Mouse (Mus musculus): Measurements from ENCODE around the gene Ubiad1. TPM values are rescaled to one million over a fixed set of nuclear protein-coding genes. Genes with fewer than 3 reads are reported as not detected.
A peak's percentile ranks its signal among the peaks of the same experiment; 100 is the strongest.

Ubiad1 gene
- polyA plus RNA-seq, 1 experiment from 2014 or later: 14.6 TPM

DNA sequence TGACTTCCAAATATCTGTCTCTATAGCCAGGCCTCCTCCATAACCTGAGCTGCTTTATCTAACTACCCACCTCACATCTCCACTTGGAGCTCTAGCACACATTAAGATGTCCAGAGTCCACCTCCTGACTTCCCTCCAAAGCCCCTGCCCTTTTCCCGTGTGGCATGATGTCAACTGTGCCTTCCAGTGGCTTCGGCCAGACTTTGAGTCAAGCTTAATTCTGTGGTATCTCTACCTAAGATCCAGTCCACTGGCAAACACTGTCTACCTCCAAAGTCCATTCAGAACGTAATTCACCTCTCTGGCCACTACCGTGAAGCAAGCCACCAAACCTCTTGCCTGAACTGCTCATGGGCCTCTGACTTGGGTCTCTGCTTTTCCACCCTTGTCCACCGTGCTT is 2.6 kb downstream of the Ubiad1 start:
- ATAC-seq (ENCODE audit: low FRiP score): no peak
- no peak overlapping the region for H3K9ac ChIP-seq (ENCODE audit: low read depth, low read length)
- no peaks in the 10 kb centered on the region for H3K4me1 ChIP-seq (replicated peaks; ENCODE audit: control insufficient read depth, insufficient read depth, low read length)
- no peak overlapping the region for H3K4me2 ChIP-seq (replicated peaks; ENCODE audit: low read depth, low read length)
- 94% methylated on average over 5 of the region's 5 CpGs for WGBS
- no peak for DNase-seq (ENCODE audit: low spot score)
- H3K4me3 ChIP-seq (ENCODE audit: low read depth, low read length): no peak overlapping the region
- H3K27ac ChIP-seq (ENCODE audit: low read depth, low read length): no peak overlapping the region
- no peaks in the 10 kb centered on the region for H3K36me3 ChIP-seq (ENCODE audit: control insufficient read depth, insufficient read depth, low read length)
- H3K27me3 ChIP-seq (ENCODE audit: control insufficient read depth, insufficient read depth, low read length): no peaks in the 10 kb centered on the region
- H3K9me3 ChIP-seq (ENCODE audit: control insufficient read depth, low read length): no peaks in the 10 kb centered on the region

DNA sequence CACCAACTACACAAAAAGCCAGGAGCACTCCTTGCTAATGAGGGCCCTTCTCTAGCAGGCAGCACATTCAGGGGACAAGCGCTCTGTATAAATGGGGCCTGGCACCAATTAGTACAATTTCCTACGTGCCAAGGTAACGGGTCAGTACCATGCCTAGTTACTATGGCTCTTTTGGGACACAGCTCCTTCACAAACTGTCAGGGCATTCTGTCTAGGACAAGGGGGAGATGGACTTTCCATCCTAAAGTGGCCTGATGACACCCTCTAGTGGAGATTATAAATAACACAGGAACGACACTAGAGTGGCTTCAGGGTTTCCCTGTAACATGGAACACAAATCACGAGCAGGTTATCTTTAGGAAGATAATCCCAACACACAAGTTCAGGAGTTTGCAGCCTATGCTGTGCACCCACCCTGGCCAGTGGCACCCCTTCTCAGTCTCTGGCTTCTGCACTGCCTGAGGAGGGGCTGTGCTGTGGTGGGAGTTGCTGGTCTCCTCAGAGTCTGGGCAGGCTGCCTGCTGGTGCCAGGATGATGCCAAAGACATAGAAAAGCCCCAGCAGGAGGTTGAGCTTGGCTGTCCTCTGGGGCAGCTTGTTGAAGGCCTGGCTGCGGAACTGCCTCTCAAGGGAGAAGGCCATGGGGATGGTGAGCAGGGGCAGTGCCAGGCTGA is 8.8 kb downstream of the Ubiad1 start:
- DNase-seq (ENCODE audit: low spot score): peak; percentile 52

DNA sequence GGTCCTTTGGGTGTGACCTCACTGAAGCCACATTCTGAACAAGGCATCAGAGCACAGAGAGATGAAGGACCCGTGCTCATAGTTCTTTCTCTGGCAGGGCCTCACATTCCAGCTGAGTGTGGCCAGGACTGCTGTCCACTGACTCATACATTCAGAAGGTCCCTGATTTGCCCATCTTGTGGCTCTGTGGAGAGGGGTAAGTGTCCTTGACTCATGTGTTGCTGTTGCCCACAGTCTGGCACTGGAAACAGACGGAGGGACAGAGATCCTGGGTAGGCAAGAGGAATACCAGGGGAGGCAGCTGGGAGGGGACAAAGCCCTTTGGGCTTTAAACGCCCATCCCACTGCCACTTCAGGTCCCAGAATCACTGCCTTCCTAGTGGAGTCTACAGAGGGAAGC is 9.5 kb downstream of the Ubiad1 start:
- WGBS: 87% methylated on average over 3 of the region's 3 CpGs
- Histone ChIP-seq H3K4me3 (ENCODE audit: low read depth, low read length) (no peak overlapping the region), H3K4me2 (replicated peaks; ENCODE audit: low read depth, low read length) (no peak overlapping the region), H3K27me3 (ENCODE audit: control insufficient read depth, insufficient read depth, low read length) (no peaks in the 10 kb centered on the region), H3K4me1 (replicated peaks; ENCODE audit: control insufficient read depth, insufficient read depth, low read length) (no peaks in the 10 kb centered on the region), H3K27ac (ENCODE audit: low read depth, low read length) (no peak overlapping the region), H3K9me3 (ENCODE audit: control insufficient read depth, low read length) (no peaks in the 10 kb centered on the region), H3K36me3 (ENCODE audit: control insufficient read depth, insufficient read depth, low read length) (no peaks in the 10 kb centered on the region), H3K9ac (ENCODE audit: low read depth, low read length) (no peak overlapping the region)
- no peak for ATAC-seq (ENCODE audit: low FRiP score)
- no peak for DNase-seq (ENCODE audit: low spot score)

More for the DNA sequence above, 8.8 kb downstream of the Ubiad1 start:
- Histone ChIP-seq H3K36me3 (ENCODE audit: control insufficient read depth, insufficient read depth, low read length) (no peaks in the 10 kb centered on the region), H3K9me3 (ENCODE audit: control insufficient read depth, low read length) (no peaks in the 10 kb centered on the region), H3K4me3 (ENCODE audit: low read depth, low read length) (no peak overlapping the region), H3K27me3 (ENCODE audit: control insufficient read depth, insufficient read depth, low read length) (no peaks in the 10 kb centered on the region), H3K27ac (ENCODE audit: low read depth, low read length) (no peak overlapping the region), H3K4me2 (replicated peaks; ENCODE audit: low read depth, low read length) (no peak overlapping the region), H3K9ac (ENCODE audit: low read depth, low read length) (no peak overlapping the region), H3K4me1 (replicated peaks; ENCODE audit: control insufficient read depth, insufficient read depth, low read length) (no peaks in the 10 kb centered on the region)
- WGBS: 72% methylated on average over 6 of the region's 6 CpGs
- peak; percentile 41; the same call in 1 of the 2 replicates for ATAC-seq (ENCODE audit: low FRiP score)

- no peak overlapping the region for H3K9ac ChIP-seq (ENCODE audit: low read depth, low read length)
- no peaks in the 10 kb centered on the region for H3K9me3 ChIP-seq (ENCODE audit: control insufficient read depth, low read length)
- no peak overlapping the region for H3K4me3 ChIP-seq (ENCODE audit: low read depth, low read length)
- no peaks in the 10 kb centered on the region for H3K4me1 ChIP-seq (replicated peaks; ENCODE audit: control insufficient read depth, insufficient read depth, low read length)
- H3K36me3 ChIP-seq (ENCODE audit: control insufficient read depth, insufficient read depth, low read length): no peaks in the 10 kb centered on the region
- H3K27me3 ChIP-seq (ENCODE audit: control insufficient read depth, insufficient read depth, low read length): no peaks in the 10 kb centered on the region
- no peak overlapping the region for H3K4me2 ChIP-seq (replicated peaks; ENCODE audit: low read depth, low read length)
- WGBS: 91% methylated on average over 4 of the region's 4 CpGs
- ATAC-seq (ENCODE audit: low FRiP score): no peak
- DNase-seq (ENCODE audit: low spot score): no peak
- H3K27ac ChIP-seq (ENCODE audit: low read depth, low read length): no peak overlapping the region
Observed at GRCm38 (mm10) chr4:148434554-148434953, 10.0 kb downstream of the Ubiad1 start.

DNA sequence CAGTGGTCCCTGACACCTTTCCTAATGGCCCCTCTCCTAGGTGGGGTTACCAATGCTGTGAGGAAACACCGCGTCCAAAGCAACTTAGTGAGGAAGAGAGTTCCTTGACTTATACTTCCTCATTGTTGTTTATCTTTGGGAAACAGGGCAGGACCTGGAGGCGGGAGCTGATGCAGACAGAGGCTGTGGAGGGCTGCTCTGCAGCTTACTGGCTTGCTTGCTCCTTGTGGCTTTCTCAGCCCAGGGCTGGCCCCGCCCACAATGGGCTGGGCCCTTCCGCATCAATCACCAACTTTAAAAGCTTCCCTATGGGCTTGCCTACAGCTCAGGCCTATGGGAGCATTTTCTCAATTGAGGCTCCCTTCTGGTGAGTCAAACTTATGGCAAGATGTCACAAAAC is 10.8 kb downstream of the Ubiad1 start:
- WGBS: 86% methylated on average over 5 of the region's 5 CpGs
- ATAC-seq (ENCODE audit: low FRiP score) (no peak), DNase-seq (ENCODE audit: low spot score) (no peak)
- Histone ChIP-seq H3K27me3 (ENCODE audit: control insufficient read depth, insufficient read depth, low read length) (no peaks in the 10 kb centered on the region), H3K36me3 (ENCODE audit: control insufficient read depth, insufficient read depth, low read length) (no peaks in the 10 kb centered on the region), H3K4me3 (ENCODE audit: low read depth, low read length) (no peak overlapping the region), H3K27ac (ENCODE audit: low read depth, low read length) (no peak overlapping the region), H3K4me2 (replicated peaks; ENCODE audit: low read depth, low read length) (no peak overlapping the region), H3K9me3 (ENCODE audit: control insufficient read depth, low read length) (no peaks in the 10 kb centered on the region), H3K4me1 (replicated peaks; ENCODE audit: control insufficient read depth, insufficient read depth, low read length) (no peaks in the 10 kb centered on the region), H3K9ac (ENCODE audit: low read depth, low read length) (no peak overlapping the region)

DNA sequence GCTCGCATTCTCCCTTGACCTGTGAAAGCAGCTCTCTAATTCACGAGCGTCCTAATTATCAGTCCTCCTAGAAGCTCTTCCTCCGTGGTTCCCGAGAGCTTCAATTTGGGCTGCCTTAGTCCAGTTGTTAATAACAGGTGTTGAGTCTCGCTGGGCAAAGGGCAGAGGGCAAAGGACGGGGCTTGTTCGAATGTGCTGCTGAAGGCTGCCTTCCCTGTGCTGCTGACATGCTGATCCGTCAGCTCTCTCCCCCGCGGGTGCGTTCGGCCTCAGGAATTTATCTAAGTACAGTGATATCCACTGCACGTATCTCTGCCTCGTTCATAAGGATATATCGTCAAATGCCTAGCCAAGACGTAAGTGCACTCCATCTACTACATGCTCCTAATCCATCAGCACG is 11.2 kb downstream of the Ubiad1 start:
- Histone ChIP-seq H3K36me3 (ENCODE audit: control insufficient read depth, insufficient read depth, low read length) (no peaks in the 10 kb centered on the region), H3K4me2 (replicated peaks; ENCODE audit: low read depth, low read length) (no peak overlapping the region), H3K27me3 (ENCODE audit: control insufficient read depth, insufficient read depth, low read length) (no peaks in the 10 kb centered on the region), H3K9me3 (ENCODE audit: control insufficient read depth, low read length) (no peaks in the 10 kb centered on the region), H3K4me3 (ENCODE audit: low read depth, low read length) (no peak overlapping the region), H3K4me1 (replicated peaks; ENCODE audit: control insufficient read depth, insufficient read depth, low read length) (no peaks in the 10 kb centered on the region), H3K9ac (ENCODE audit: low read depth, low read length) (no peak overlapping the region), H3K27ac (ENCODE audit: low read depth, low read length) (0 out of 2 replicates have a peak overlapping the region, but pooled peaks have one; percentile 30)
- ATAC-seq (ENCODE audit: low FRiP score) (no peak), DNase-seq (ENCODE audit: low spot score) (no peak)
- WGBS: 83% methylated on average over 18 of the region's 18 CpGs

GRCm38 (mm10) chr4:148432488-148432887 is 12.1 kb downstream of the Ubiad1 start:
- Histone ChIP-seq H3K9me3 (ENCODE audit: control insufficient read depth, low read length) (no peaks in the 10 kb centered on the region), H3K4me1 (replicated peaks; ENCODE audit: control insufficient read depth, insufficient read depth, low read length) (0 out of 2 replicates have a peak, but pooled peaks cover under 1% of the 10 kb centered on the region), H3K4me2 (replicated peaks; ENCODE audit: low read depth, low read length) (no peak overlapping the region), H3K36me3 (ENCODE audit: control insufficient read depth, insufficient read depth, low read length) (no peaks in the 10 kb centered on the region), H3K4me3 (ENCODE audit: low read depth, low read length) (no peak overlapping the region), H3K27me3 (ENCODE audit: control insufficient read depth, insufficient read depth, low read length) (no peaks in the 10 kb centered on the region), H3K27ac (ENCODE audit: low read depth, low read length) (no peak overlapping the region), H3K9ac (ENCODE audit: low read depth, low read length) (no peak overlapping the region)
- no peak for DNase-seq (ENCODE audit: low spot score)
- 88% methylated on average over 4 of the region's 4 CpGs for WGBS
- ATAC-seq (ENCODE audit: low FRiP score): no peak

- 0 out of 2 replicates have a peak, but pooled peaks cover 2% of the 10 kb centered on the region for H3K4me1 ChIP-seq (replicated peaks; ENCODE audit: control insufficient read depth, insufficient read depth, low read length)
- DNase-seq (ENCODE audit: low spot score): no peak
- no peak overlapping the region for H3K4me2 ChIP-seq (replicated peaks; ENCODE audit: low read depth, low read length)
- no peak overlapping the region for H3K4me3 ChIP-seq (ENCODE audit: low read depth, low read length)
- ATAC-seq (ENCODE audit: low FRiP score): no peak
- no peak overlapping the region for H3K9ac ChIP-seq (ENCODE audit: low read depth, low read length)
- H3K27me3 ChIP-seq (ENCODE audit: control insufficient read depth, insufficient read depth, low read length): no peaks in the 10 kb centered on the region
- no peaks in the 10 kb centered on the region for H3K9me3 ChIP-seq (ENCODE audit: control insufficient read depth, low read length)
- no peaks in the 10 kb centered on the region for H3K36me3 ChIP-seq (ENCODE audit: control insufficient read depth, insufficient read depth, low read length)
- WGBS: 84% methylated on average over 11 of the region's 11 CpGs
- H3K27ac ChIP-seq (ENCODE audit: low read depth, low read length): no peak overlapping the region
Observed at GRCm38 (mm10) chr4:148430880-148431519, 13.6 kb downstream of the Ubiad1 start.

DNA sequence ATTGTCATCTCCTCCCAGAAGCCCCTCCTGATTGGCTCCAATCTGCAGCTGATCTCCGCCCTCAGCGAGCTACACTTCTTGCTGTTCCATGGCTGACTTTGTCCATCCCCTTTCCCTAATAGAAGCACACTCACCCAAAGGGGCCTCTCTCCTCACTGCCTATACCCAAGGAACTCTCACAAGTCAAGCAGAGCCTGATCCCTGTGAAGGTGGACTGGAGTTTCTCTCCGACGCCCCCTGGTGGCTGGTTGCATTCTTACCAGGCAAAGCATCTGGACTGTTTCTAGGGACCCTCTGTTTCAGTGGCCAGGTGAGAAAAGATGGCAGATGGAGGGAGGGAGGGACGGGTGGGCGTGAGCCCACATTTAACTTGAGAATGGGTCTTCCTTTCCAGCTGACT is 14.9 kb downstream of the Ubiad1 start:
- peak; percentile 73; the same call in 1 of the 2 replicates for ATAC-seq (ENCODE audit: low FRiP score)
- no peak overlapping the region for H3K4me2 ChIP-seq (replicated peaks; ENCODE audit: low read depth, low read length)
- H3K9me3 ChIP-seq (ENCODE audit: control insufficient read depth, low read length): no peaks in the 10 kb centered on the region

More for the DNA sequence above, 14.9 kb downstream of the Ubiad1 start:
- Histone ChIP-seq H3K4me3 (ENCODE audit: low read depth, low read length) (no peak overlapping the region), H3K27me3 (ENCODE audit: control insufficient read depth, insufficient read depth, low read length) (no peaks in the 10 kb centered on the region), H3K27ac (ENCODE audit: low read depth, low read length) (no peak overlapping the region), H3K9ac (ENCODE audit: low read depth, low read length) (no peak overlapping the region), H3K4me1 (replicated peaks; ENCODE audit: control insufficient read depth, insufficient read depth, low read length) (0 out of 2 replicates have a peak, but pooled peaks cover 2% of the 10 kb centered on the region), H3K36me3 (ENCODE audit: control insufficient read depth, insufficient read depth, low read length) (no peaks in the 10 kb centered on the region)
- peak; percentile 88 for DNase-seq (ENCODE audit: low spot score)
- 9% methylated on average over 6 of the region's 6 CpGs for WGBS
